Mouse (Mus musculus) bone marrow, adult 2 months (tissue): ENCODE data around the gene Fto.

Experiments used
- CTCF ChIP-seq: fragments of 200-500 bp; IDR thresholded peaks from 2 replicates; pipeline ENCODE4 v1.5.1; 2011; ENCODE audit warnings: low read length, control low read depth; ENCODE audit not compliant: control insufficient read depth, insufficient read depth
- POLR2A ChIP-seq: fragments of 200-500 bp; IDR thresholded peaks from 2 replicates; pipeline ENCODE4 v1.6.1; 2011; ENCODE audit warnings: low read depth, mild to moderate bottlenecking, control low read depth, low read length, borderline replicate concordance; ENCODE audit not compliant: control insufficient read depth

GRCm38 (mm10) chr8:91444636-91445410 is 131.5 kb downstream of the Fto start:
- TF ChIP-seq POLR2A (no peak), CTCF (no peak)
